Mouse (Mus musculus): ENCODE data around the gene Fancg. TPM values are rescaled to one million over a fixed set of nuclear protein-coding genes. Genes with fewer than 3 reads are reported as not detected.

Fancg gene
- total RNA-seq (2012; rRNA removed) (13.2 and 14.8 TPM in 2 replicates), total RNA-seq (2014; rRNA removed) (12.3 and 13.7 TPM in 2 replicates), polyA plus RNA-seq (2012; ENCODE audit: insufficient read length, low read depth) (15.1 and 18.7 TPM in 2 replicates)

- Histone ChIP-seq H3K79me2 (replicated peaks; ENCODE audit: control insufficient read depth, extremely low read depth, insufficient read depth, poor library complexity, severe bottlenecking) (no peaks in the 10 kb centered on the region), H3K4me1 (ENCODE audit: control insufficient read depth in 1 of 2, insufficient read depth in 2 of 2) (peaks cover 7 to 12% of the 10 kb centered on the region in 2 experiments; a peak in 3 of 4 replicates), H3K27me3 (replicated peaks) (no peaks in the 10 kb centered on the region), H3K27ac (ENCODE audit: insufficient read depth, low read depth) (no peak within 1 kb of the TSS), H3K4me2 (ENCODE audit: insufficient read depth, low read depth, poor library complexity, severe bottlenecking) (peak within 1 kb of the TSS; percentile 75), H3K36me3 (replicated peaks in 1 of 2; ENCODE audit: control insufficient read depth in 1 of 2, insufficient read depth in 1 of 2, low read length in 1 of 2) (peaks cover 13 to 30% of the 10 kb centered on the region in 2 experiments), H3K4me3 (replicated peaks in 1 of 3; ENCODE audit: low read depth in 2 of 3, low read length in 2 of 3, poor library complexity in 1 of 3) (peak within 1 kb of the TSS; percentile 70 to 95 (median 72)), H3K9ac (ENCODE audit: insufficient read depth, low read depth) (peak within 1 kb of the TSS; percentile 64), H3K9me3 (replicated peaks; ENCODE audit: low read length) (no peaks in the 10 kb centered on the region)
- peak; percentile 77 for DNase-seq (ENCODE audit: extremely low read depth)
- dilution Hi-C loops (cut with MboI; ENCODE audit: extremely low pct_ligation_motif_present, extremely low pct_unique_long_range_greater_than_20kb, low sequenced_read_pairs) (no loop called here), in situ Hi-C loops (cut with MboI; ENCODE audit: low pct_ligation_motif_present, low pct_unique_long_range_greater_than_20kb, low sequenced_read_pairs) (loop anchor here (25.0 kb wide), 1 partner anchor 552 kb away; the partner anchor contains the start of genes Creb3 and Tln1)
- TF ChIP-seq MAZ (IDR thresholded peaks at IDR 0.05; ENCODE audit: low read depth, low read length) (peak; percentile 58; the same call in 1 of the 2 replicates), ZNF384 (IDR thresholded peaks at IDR 0.05; ENCODE audit: low read depth, low read length) (no peak), ETS1 (conservative IDR thresholded peaks at IDR 0.05; ENCODE audit: low read depth, low read length) (no peak), RCOR1 (conservative IDR thresholded peaks at IDR 0.05; ENCODE audit: low read depth, low read length) (no peak), ZMIZ1 (IDR thresholded peaks at IDR 0.05; ENCODE audit: low read depth, low read length) (peak; percentile 85), RAD21 (IDR thresholded peaks at IDR 0.05; ENCODE audit: low read depth, low read length) (no peak), CHD2 (IDR thresholded peaks at IDR 0.05; ENCODE audit: low read length) (peak; percentile 91), ZC3H11A (IDR thresholded peaks at IDR 0.05; ENCODE audit: low read depth, low read length) (no peak), SMC3 (IDR thresholded peaks at IDR 0.05; ENCODE audit: low read depth, low read length) (no peak), JUND (conservative IDR thresholded peaks at IDR 0.05; ENCODE audit: low read depth, low read length) (no peak), NRF1 (IDR thresholded peaks at IDR 0.05; ENCODE audit: low read depth, low read length) (0 out of 2 replicates have a peak, but pooled peaks have one; percentile 12), MYC (IDR thresholded peaks at IDR 0.05; ENCODE audit: low read depth, low read length) (peak; percentile 63; the same call in 1 of the 2 replicates), GABPA (IDR thresholded peaks at IDR 0.05; ENCODE audit: insufficient replicate concordance, low read depth, low read length) (peak; percentile 5; the same call in 1 of the 2 replicates), HCFC1 (IDR thresholded peaks at IDR 0.05; ENCODE audit: low read depth, low read length) (peak; percentile 91), MXI1 (IDR thresholded peaks at IDR 0.05; ENCODE audit: low read depth, low read length) (peak; percentile 35), NELFE (IDR thresholded peaks at IDR 0.05; ENCODE audit: low read depth, low read length) (peak; percentile 62; the same call in 1 of the 2 replicates), POLR2AphosphoS2 (IDR thresholded peaks at IDR 0.05; ENCODE audit: low read depth, low read length) (no peak), IRF4 (IDR thresholded peaks at IDR 0.05; ENCODE audit: low read depth, low read length) (peak; percentile 26; the same call in 1 of the 2 replicates), POLR2A (IDR thresholded peaks at IDR 0.05; ENCODE audit: low read depth, low read length) (peak; percentile 64), JUN (IDR thresholded peaks at IDR 0.05; ENCODE audit: insufficient read depth, low read depth, low read length) (no peak), MEF2A (IDR thresholded peaks at IDR 0.05; ENCODE audit: borderline replicate concordance, low read depth, low read length) (no peak), TBP (conservative IDR thresholded peaks at IDR 0.05; ENCODE audit: low read depth, low read length) (peak; percentile 43; the same call in 1 of the 2 replicates), USF2 (conservative IDR thresholded peaks at IDR 0.05; ENCODE audit: low read depth, low read length) (no peak), SIN3A (IDR thresholded peaks at IDR 0.05; ENCODE audit: low read length) (peak; percentile 83), MAX (IDR thresholded peaks at IDR 0.05; ENCODE audit: low read length) (peak; percentile 68), CTCF (conservative IDR thresholded peaks at IDR 0.05 in 1 of 2, IDR thresholded peaks at IDR 0.05 in 1 of 2; ENCODE audit: low read depth in 2 of 2, low read length in 2 of 2) (no peak), KAT2A (IDR thresholded peaks at IDR 0.05; ENCODE audit: insufficient replicate concordance, low read length) (0 out of 2 replicates have a peak, but pooled peaks have one; percentile 78), MAFK (IDR thresholded peaks at IDR 0.05; ENCODE audit: insufficient replicate concordance, low read length) (no peak), TCF12 (IDR thresholded peaks at IDR 0.05; ENCODE audit: low read depth, low read length) (peak; percentile 31; the same call in 1 of the 2 replicates), EP300 (IDR thresholded peaks at IDR 0.05; ENCODE audit: low read length) (no peak), USF1 (IDR thresholded peaks at IDR 0.05; ENCODE audit: low read depth, low read length) (no peak), ELF1 (IDR thresholded peaks at IDR 0.05; ENCODE audit: low read depth, low read length) (peak; percentile 92)
These were observed at the start of gene Fancg for GRCm38 (mm10) chr4:43010161-43011038. Gene Fancg (minus strand): TSS chr4:43010506.
